Mouse (Mus musculus) testis, adult 2 months (tissue): ENCODE results near the gene Depdc1b.

Experiments
- CTCF ChIP-seq: fragments of 200-500 bp; IDR thresholded peaks from 2 replicates; pipeline ENCODE4 v1.5.1; 2012; ENCODE audit warnings: low read depth, mild to moderate bottlenecking, inconsistent platforms, low read length, moderate library complexity; ENCODE audit not compliant: control insufficient read depth, insufficient read depth, insufficient replicate concordance
- POLR2A ChIP-seq: fragments of 200-500 bp; IDR thresholded peaks from 2 replicates; pipeline ENCODE4 v1.6.1; 2012; ENCODE audit warnings: low read depth, mild to moderate bottlenecking, inconsistent platforms, low read length, moderate library complexity; ENCODE audit not compliant: control insufficient read depth

- TF ChIP-seq CTCF (no peak), POLR2A (no peak)
Observed at GRCm38 (mm10) chr13:108273456-108273855, 42.7 kb upstream of the Depdc1b start.
